Mouse (Mus musculus) layer of hippocampus, adult 2 months (tissue): ENCODE data around the gene Col4a1. TPM values are rescaled to one million over a fixed set of nuclear protein-coding genes. Genes with fewer than 3 reads are reported as not detected.

Experiments used
- DNase-seq, 2 experiments: peaks; one replicate each; pipeline ENCODE4 v3.0.0; 2022; ENCODE audit warnings: low spot score in 2 of 2
- H3K27ac ChIP-seq: fragments of 200-600 bp; 2 replicates; pipeline ENCODE4 v1.8.1; 2022
- H3K4me3 ChIP-seq: fragments of 200-600 bp; 2 replicates; pipeline ENCODE4 v1.8.1; 2022; ENCODE audit warnings: mild to moderate bottlenecking
- CTCF ChIP-seq: fragments of 200-600 bp; conservative IDR thresholded peaks from 2 replicates; pipeline ENCODE4 v1.8.1; 2022; ENCODE audit warnings: antibody characterized with exemption, mild to moderate bottlenecking, moderate library complexity
- total RNA-seq, 2 experiments: library from RNA; stranded (reverse); gene quantifications; 2 replicates each; pipeline ENCODE4 v1.2.3; 2021

Gene Col4a1
- total RNA-seq, 2 experiments from 2014 or later = 52.0 to 53.6 TPM

- H3K27ac ChIP-seq = no peak overlapping the region
- no peak overlapping the region for H3K4me3 ChIP-seq
- DNase-seq = no peak
- TF ChIP-seq CTCF = no peak
These were observed 7.1 kb downstream of the Col4a1 start for GRCm38 (mm10) chr8:11305539-11305938.

GRCm38 (mm10) chr8:11304027-11304601 is 8.5 kb downstream of the Col4a1 start:
- no peak for DNase-seq
- no peak for TF ChIP-seq CTCF
- Histone ChIP-seq H3K27ac (no peak overlapping the region), H3K4me3 (no peak overlapping the region)

GRCm38 (mm10) chr8:11300436-11300835 is 12.2 kb downstream of the Col4a1 start:
- DNase-seq = no peak
- Histone ChIP-seq H3K4me3 (no peak overlapping the region), H3K27ac (no peak overlapping the region)
- TF ChIP-seq CTCF = no peak

GRCm38 (mm10) chr8:11299317-11299602 is 13.4 kb downstream of the Col4a1 start:
- Histone ChIP-seq H3K4me3 (no peak overlapping the region), H3K27ac (no peak overlapping the region)
- no peak for DNase-seq
- no peak for TF ChIP-seq CTCF

GRCm38 (mm10) chr8:11298531-11299316 is 13.9 kb downstream of the Col4a1 start:
- no peak for TF ChIP-seq CTCF
- DNase-seq = no peak
- no peak overlapping the region for H3K4me3 ChIP-seq
- H3K27ac ChIP-seq = no peak overlapping the region

GRCm38 (mm10) chr8:11297141-11297838 is 15.3 kb downstream of the Col4a1 start:
- Histone ChIP-seq H3K4me3 (no peak overlapping the region), H3K27ac (no peak overlapping the region)
- DNase-seq = no peak
- TF ChIP-seq CTCF = no peak

- H3K4me3 ChIP-seq = no peak overlapping the region
- TF ChIP-seq CTCF = no peak
- no peak for DNase-seq
- no peak overlapping the region for H3K27ac ChIP-seq
These were observed 16.2 kb downstream of the Col4a1 start for GRCm38 (mm10) chr8:11296282-11296943.

GRCm38 (mm10) chr8:11292611-11293010 is 20.0 kb downstream of the Col4a1 start:
- no peak for TF ChIP-seq CTCF
- Histone ChIP-seq H3K27ac (no peak overlapping the region), H3K4me3 (no peak overlapping the region)
- no peak for DNase-seq

GRCm38 (mm10) chr8:11290533-11290932 is 22.1 kb downstream of the Col4a1 start:
- no peak overlapping the region for H3K27ac ChIP-seq
- TF ChIP-seq CTCF = no peak
- no peak for DNase-seq

GRCm38 (mm10) chr8:11288286-11288685 is 24.3 kb downstream of the Col4a1 start:
- DNase-seq = no peak
- no peak overlapping the region for H3K27ac ChIP-seq
- TF ChIP-seq CTCF = no peak
- H3K4me3 ChIP-seq = no peak overlapping the region

More at GRCm38 (mm10) chr8:11290533-11290932, 22.1 kb downstream of the Col4a1 start:
- no peak overlapping the region for H3K4me3 ChIP-seq

GRCm38 (mm10) chr8:11287139-11287538 is 25.5 kb downstream of the Col4a1 start:
- DNase-seq = no peak
- H3K27ac ChIP-seq = no peak overlapping the region
- H3K4me3 ChIP-seq = no peak overlapping the region
- TF ChIP-seq CTCF = no peak

- no peak for DNase-seq
- no peak for TF ChIP-seq CTCF
These were observed 27.2 kb downstream of the Col4a1 start for GRCm38 (mm10) chr8:11285437-11285836.

GRCm38 (mm10) chr8:11283217-11283616 is 29.4 kb downstream of the Col4a1 start:
- Histone ChIP-seq H3K27ac (peak overlapping the region; percentile 46; the same call in 1 of the 2 replicates), H3K4me3 (no peak overlapping the region)
- DNase-seq = no peak
- TF ChIP-seq CTCF = 0 out of 2 replicates have a peak, but pooled peaks have one; percentile 5

More at GRCm38 (mm10) chr8:11285437-11285836, 27.2 kb downstream of the Col4a1 start:
- no peak overlapping the region for H3K27ac ChIP-seq
- H3K4me3 ChIP-seq = no peak overlapping the region
